Mouse (Mus musculus) ES-Bruce4 (cell line): ENCODE measurements around the gene Abcc8.

Experiments
- CTCF ChIP-seq: IDR thresholded peaks from one replicate; pipeline ENCODE4 v1.8.1; 2011; ENCODE audit warnings: low read depth, low read length
- EP300 ChIP-seq: IDR thresholded peaks from 2 replicates; pipeline ENCODE4 v1.6.1; 2011; ENCODE audit warnings: low read depth, low read length; ENCODE audit not compliant: insufficient read depth
- POLR2A ChIP-seq: IDR thresholded peaks from one replicate; pipeline ENCODE4 v1.8.1; 2011; ENCODE audit warnings: low read length; ENCODE audit not compliant: insufficient read depth

GRCm38 (mm10) chr7:46131266-46131665 is 48.6 kb downstream of the Abcc8 start:
- TF ChIP-seq POLR2A (no peak), EP300 (no peak), CTCF (no peak)
